Mouse (Mus musculus) midbrain, embryonic 12.5 days (tissue): ENCODE data around the gene Med13l. TPM values are rescaled to one million over a fixed set of nuclear protein-coding genes. Genes with fewer than 3 reads are reported as not detected.

Source experiments
- ATAC-seq: fragments of 200-750 bp; cut with Nextera tagmentation; 2 replicates; pipeline ENCODE4 v1.8.0; 2017; ENCODE audit warnings: low read depth, moderate TSS enrichment, moderate library complexity; ENCODE audit not compliant: low FRiP score
- H3K27ac ChIP-seq: fragments of 300-500 bp; sonication (generic); replicated peaks from 2 replicates; pipeline ENCODE4 v1.5.1; 2016; ENCODE audit warnings: mild to moderate bottlenecking
- H3K27me3 ChIP-seq: fragments of 300-500 bp; sonication (generic); 2 replicates; pipeline ENCODE4 v1.6.1; 2016; ENCODE audit warnings: mild to moderate bottlenecking
- H3K36me3 ChIP-seq: fragments of 300-500 bp; sonication (generic); 2 replicates; pipeline ENCODE4 v1.6.1; 2016
- H3K4me1 ChIP-seq: fragments of 300-500 bp; sonication (generic); 2 replicates; pipeline ENCODE4 v1.6.1; 2016
- H3K4me2 ChIP-seq: fragments of 300-500 bp; sonication (generic); replicated peaks from 2 replicates; pipeline ENCODE4 v1.6.1; 2016; ENCODE audit warnings: mild to moderate bottlenecking, moderate library complexity
- H3K4me3 ChIP-seq: fragments of 300-500 bp; sonication (generic); 2 replicates; pipeline ENCODE4 v1.5.1; 2016; ENCODE audit warnings: mild to moderate bottlenecking
- H3K9ac ChIP-seq: fragments of 300-500 bp; sonication (generic); replicated peaks from 2 replicates; pipeline ENCODE4 v1.6.1; 2016; ENCODE audit warnings: mild to moderate bottlenecking, moderate library complexity
- H3K9me3 ChIP-seq: fragments of 300-500 bp; sonication (generic); 2 replicates; pipeline ENCODE4 v1.6.1; 2016; ENCODE audit warnings: mild to moderate bottlenecking
- WGBS: fragments of 180-500 bp; shearing (Covaris S2); methylation state at CpG from one replicate; pipeline ENCODE4 v1.1.7; 2016; 5-methylcytosine and 5-hydroxymethylcytosine counted together
- polyA plus RNA-seq: library from polyadenylated mRNA; unstranded; fragments of >200 nt; fragmentation: Nextera tagmentation; extraction: Ambion mirVana; gene quantifications from 2 replicates; pipeline ENCODE4 v1.2.1, GENCODE M21; 2016

The Med13l gene
- polyA plus RNA-seq, 1 experiment from 2014 or later = 14.7 TPM

DNA sequence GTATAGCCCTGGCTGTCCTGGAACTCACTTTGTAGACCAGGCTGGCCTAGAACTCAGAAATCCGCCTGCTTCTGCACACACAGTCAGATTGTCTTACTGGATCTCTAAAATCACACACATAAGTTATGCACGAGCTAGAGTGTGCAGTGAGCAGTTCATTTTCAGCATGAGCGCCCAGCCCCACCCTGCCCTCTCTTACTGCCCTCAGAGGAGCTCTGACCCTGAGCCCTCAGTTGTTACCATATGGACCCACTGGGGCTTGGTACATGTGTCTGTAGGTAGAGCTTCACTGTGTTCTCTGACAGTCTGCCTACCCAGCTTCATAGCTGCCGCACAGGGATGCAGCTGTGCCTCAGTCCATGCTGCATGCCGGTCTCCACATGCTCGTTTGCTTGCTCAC lies 15.4 kb downstream of the Med13l start:
- WGBS = 48% methylated on average over 6 of the region's 6 CpGs
- Histone ChIP-seq H3K4me2 (no peak overlapping the region), H3K4me1 (peaks cover 43% of the 10 kb centered on the region), H3K27me3 (no peaks in the 10 kb centered on the region; the same call in 1 of the 2 replicates), H3K36me3 (no peaks in the 10 kb centered on the region), H3K27ac (no peak overlapping the region), H3K9ac (no peak overlapping the region), H3K4me3 (no peak overlapping the region), H3K9me3 (no peaks in the 10 kb centered on the region)
- ATAC-seq = no peak

DNA sequence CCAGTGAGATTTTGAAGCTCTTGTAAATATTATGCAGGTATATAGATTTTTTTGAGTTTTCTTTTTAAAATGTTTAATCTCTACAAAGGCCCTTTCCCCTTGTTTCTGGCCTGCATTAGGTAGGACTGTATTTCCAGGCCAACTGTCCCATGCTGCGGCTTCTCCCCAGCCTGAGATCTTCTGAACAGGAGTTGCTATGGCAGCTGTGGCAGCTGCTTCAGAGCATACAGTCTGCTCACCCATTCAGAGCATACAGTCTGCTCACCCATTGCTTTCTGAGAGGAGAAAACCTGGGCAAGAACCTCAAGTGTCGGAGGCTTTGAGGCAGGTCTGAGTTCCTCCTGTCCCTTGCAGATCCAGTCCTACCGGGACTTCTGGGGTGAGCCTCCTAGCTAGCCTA lies 16.3 kb downstream of the Med13l start:
- no peak overlapping the region for H3K4me3 ChIP-seq
- no peaks in the 10 kb centered on the region for H3K9me3 ChIP-seq
- no peaks in the 10 kb centered on the region; the same call in 1 of the 2 replicates for H3K27me3 ChIP-seq
- no peak overlapping the region for H3K4me2 ChIP-seq
- H3K36me3 ChIP-seq = no peaks in the 10 kb centered on the region
- 65% methylated on average over 3 of the region's 3 CpGs for WGBS
- no peak overlapping the region for H3K9ac ChIP-seq
- peaks cover 36% of the 10 kb centered on the region for H3K4me1 ChIP-seq
- no peak overlapping the region for H3K27ac ChIP-seq
- no peak for ATAC-seq

DNA sequence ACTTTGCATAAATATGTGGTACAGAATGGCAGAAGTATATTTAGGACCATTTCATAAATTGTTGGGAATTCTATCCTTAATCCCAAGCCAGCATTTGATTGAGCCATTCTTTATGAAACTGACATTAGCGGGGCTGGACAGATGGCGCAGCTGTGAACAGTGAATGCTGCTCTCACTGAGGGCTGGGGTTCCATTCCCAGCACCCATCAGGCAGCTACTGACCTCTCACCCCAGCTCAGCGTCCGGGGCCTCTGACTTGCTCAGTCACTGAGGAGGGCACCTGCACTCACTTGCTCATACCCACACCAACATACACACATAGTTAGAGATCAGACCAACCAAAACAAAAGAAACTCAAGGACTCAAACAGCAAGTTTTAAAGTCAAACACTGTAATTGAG lies 24.9 kb downstream of the Med13l start:
- no peaks in the 10 kb centered on the region for H3K36me3 ChIP-seq
- H3K9me3 ChIP-seq = no peaks in the 10 kb centered on the region
- H3K4me3 ChIP-seq = no peak overlapping the region
- no peak overlapping the region for H3K4me2 ChIP-seq
- no peak overlapping the region for H3K9ac ChIP-seq
- peaks cover 37% of the 10 kb centered on the region for H3K4me1 ChIP-seq
- 41% methylated on average over 4 of the region's 4 CpGs for WGBS
- no peak overlapping the region for H3K27ac ChIP-seq
- H3K27me3 ChIP-seq = no peaks in the 10 kb centered on the region
- no peak for ATAC-seq

DNA sequence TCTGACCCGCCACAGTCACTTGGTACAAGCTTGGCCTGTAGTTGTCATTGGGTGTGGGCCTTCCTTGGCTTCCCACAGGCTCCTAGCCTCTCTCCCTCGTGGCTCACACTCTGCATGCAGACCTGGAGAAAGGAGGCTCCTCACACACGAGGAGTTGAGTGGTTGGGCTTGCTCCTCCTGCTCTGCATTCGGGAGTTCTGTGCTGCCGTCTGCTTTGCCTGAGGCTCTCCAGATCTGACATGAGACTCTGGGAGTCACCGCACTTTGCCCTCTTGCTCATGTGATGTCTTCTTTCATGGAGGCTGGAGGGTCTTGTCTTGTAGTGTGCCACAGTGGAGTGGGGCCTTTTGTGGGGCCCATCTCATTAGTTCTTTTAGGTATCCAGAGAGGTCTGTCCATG lies 26.1 kb downstream of the Med13l start:
- H3K4me1 ChIP-seq = peaks cover 49% of the 10 kb centered on the region
- H3K4me3 ChIP-seq = no peak overlapping the region
- no peak overlapping the region for H3K4me2 ChIP-seq
- no peaks in the 10 kb centered on the region for H3K27me3 ChIP-seq
- H3K27ac ChIP-seq = no peak overlapping the region
- no peak for ATAC-seq
- H3K36me3 ChIP-seq = no peaks in the 10 kb centered on the region
- 61% methylated on average over 6 of the region's 6 CpGs for WGBS
- H3K9me3 ChIP-seq = no peaks in the 10 kb centered on the region
- H3K9ac ChIP-seq = no peak overlapping the region

DNA sequence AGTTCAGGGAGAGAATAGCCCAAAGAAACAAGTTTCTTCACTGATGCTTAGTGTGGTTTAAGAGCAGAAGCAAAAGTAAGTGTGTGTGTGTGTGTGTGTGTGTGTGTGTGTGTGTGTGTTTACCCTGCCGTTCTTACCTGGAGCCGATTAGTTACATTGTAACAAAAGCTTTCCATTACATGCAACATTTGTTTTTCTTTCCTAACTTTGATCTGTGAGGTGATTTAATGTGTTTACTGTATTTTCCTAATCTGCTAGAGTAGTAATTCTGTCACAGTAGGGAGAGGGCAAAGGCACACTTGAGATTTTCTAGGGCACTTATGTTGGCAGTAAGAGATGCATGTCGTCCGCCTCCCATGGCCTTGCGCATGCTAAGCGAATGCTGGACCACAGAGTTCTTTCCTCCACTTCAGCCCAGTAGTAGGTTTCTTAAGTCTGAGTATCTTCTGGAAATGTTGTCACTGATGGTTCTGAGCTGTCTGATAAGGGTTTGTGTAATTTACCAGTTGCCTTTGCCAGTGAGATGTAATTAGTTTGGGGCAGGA lies 28.0 kb downstream of the Med13l start:
- no peak for ATAC-seq
- H3K4me1 ChIP-seq = peaks cover 56% of the 10 kb centered on the region
- H3K27me3 ChIP-seq = no peaks in the 10 kb centered on the region
- no peak overlapping the region for H3K4me3 ChIP-seq
- H3K4me2 ChIP-seq = no peak overlapping the region
- no peaks in the 10 kb centered on the region for H3K9me3 ChIP-seq
- H3K36me3 ChIP-seq = no peaks in the 10 kb centered on the region
- H3K9ac ChIP-seq = no peak overlapping the region
- no peak overlapping the region for H3K27ac ChIP-seq
- WGBS = 89% methylated on average over 6 of the region's 6 CpGs

DNA sequence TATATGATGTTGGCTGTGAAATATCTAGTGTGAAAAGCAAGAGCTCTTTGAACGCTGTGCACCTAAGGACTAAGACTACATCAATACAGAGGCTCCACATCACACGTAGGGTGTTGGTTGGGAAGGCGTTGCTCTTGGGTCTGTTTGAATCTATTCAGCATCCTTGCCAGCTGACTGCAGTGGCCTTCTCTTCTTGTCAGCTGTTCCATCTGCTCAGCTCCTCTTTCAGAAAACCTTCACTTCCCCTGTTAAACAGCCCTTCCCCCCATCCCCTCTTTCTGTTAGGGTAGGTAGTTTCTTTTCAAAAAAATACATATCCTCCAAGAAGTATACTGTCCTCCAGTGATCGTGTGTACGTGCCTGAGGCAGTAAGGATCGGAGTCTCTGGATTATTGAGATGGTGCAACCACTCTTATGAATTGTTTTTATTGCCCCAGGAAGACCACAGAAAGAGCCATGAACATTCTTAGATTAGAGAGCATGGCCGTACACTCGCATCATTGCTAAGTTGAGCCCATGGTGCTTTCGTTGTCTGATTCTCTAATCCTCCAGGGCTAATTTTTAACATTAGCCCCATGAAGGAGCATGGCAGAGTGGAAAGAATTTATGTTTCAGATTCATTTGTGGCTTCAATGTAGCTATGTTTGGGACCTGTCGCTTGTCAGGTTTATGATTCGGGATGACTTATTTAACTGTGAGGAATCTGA lies 28.9 kb downstream of the Med13l start:
- Histone ChIP-seq H3K27me3 (no peaks in the 10 kb centered on the region), H3K27ac (no peak overlapping the region), H3K4me3 (no peak overlapping the region), H3K9me3 (no peaks in the 10 kb centered on the region), H3K4me1 (peaks cover 52% of the 10 kb centered on the region), H3K9ac (no peak overlapping the region), H3K4me2 (no peak overlapping the region), H3K36me3 (no peaks in the 10 kb centered on the region)
- WGBS = 81% methylated on average over 11 of the region's 11 CpGs
- ATAC-seq = no peak

DNA sequence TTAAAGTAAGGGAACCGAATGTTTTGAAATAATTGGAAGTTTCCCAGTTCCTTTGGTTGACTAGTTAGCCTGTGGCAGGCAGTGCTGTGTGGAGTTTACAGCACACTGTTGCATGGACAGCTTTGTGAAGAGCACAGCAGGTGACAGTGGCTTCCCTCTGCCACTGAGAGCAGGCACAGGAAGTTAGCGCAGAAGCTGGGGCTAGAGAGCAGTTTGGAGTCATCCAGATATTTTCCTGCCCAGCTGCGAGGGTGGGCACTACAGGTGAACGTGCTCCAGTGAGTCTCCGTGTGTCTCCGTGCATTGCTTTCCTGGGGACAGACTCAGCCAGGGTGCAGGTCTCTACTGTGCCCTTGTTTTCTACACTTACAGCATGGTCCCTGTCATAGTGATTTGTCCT lies 30.4 kb downstream of the Med13l start:
- H3K4me3 ChIP-seq = no peak overlapping the region
- H3K36me3 ChIP-seq = no peaks in the 10 kb centered on the region
- no peak overlapping the region for H3K4me2 ChIP-seq
- H3K4me1 ChIP-seq = peaks cover 44% of the 10 kb centered on the region
- H3K27me3 ChIP-seq = no peaks in the 10 kb centered on the region
- H3K9ac ChIP-seq = no peak overlapping the region
- no peak overlapping the region for H3K27ac ChIP-seq
- 45% methylated on average over 6 of the region's 6 CpGs for WGBS
- no peaks in the 10 kb centered on the region for H3K9me3 ChIP-seq
- no peak for ATAC-seq

DNA sequence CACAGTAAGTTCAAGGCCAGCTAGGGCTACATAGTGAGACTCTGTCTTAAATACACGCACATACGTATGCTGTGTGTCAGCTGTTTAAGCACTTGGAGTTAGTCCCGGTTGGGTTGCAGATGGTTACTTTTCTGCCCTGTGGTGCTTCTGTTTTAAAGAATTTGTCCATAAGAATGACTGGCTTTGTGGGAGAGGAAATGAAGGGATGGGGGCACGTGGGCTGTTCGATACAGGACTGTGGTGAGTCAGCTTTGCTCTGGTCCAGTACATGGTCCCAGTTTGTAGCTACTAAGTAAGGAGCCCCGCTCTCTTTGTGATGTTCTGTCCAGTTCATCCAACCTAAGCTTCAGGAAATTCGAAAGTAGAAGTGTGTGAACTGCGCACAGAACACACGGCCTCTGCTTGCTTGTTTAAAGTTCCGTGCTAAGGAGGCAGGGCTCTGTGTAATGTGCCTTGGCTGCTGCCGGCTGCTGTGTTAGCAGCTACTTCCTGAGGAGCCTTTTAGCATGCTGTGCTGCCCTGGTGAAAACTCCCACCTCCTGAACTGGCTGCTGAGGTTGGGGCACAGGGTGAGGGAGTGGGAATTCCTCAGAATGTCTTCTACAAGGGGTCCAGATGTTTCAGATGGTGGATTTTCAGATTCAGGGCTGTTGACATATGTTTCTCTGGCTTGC lies 31.5 kb downstream of the Med13l start:
- 52% methylated on average over 11 of the region's 11 CpGs for WGBS
- H3K9me3 ChIP-seq = no peaks in the 10 kb centered on the region
- H3K27ac ChIP-seq = no peak overlapping the region; the same call in 1 of the 2 replicates
- peaks cover 40% of the 10 kb centered on the region for H3K4me1 ChIP-seq
- H3K36me3 ChIP-seq = no peaks in the 10 kb centered on the region
- H3K4me3 ChIP-seq = no peak overlapping the region
- H3K27me3 ChIP-seq = no peaks in the 10 kb centered on the region
- H3K4me2 ChIP-seq = no peak overlapping the region
- no peak overlapping the region for H3K9ac ChIP-seq
- no peak for ATAC-seq

DNA sequence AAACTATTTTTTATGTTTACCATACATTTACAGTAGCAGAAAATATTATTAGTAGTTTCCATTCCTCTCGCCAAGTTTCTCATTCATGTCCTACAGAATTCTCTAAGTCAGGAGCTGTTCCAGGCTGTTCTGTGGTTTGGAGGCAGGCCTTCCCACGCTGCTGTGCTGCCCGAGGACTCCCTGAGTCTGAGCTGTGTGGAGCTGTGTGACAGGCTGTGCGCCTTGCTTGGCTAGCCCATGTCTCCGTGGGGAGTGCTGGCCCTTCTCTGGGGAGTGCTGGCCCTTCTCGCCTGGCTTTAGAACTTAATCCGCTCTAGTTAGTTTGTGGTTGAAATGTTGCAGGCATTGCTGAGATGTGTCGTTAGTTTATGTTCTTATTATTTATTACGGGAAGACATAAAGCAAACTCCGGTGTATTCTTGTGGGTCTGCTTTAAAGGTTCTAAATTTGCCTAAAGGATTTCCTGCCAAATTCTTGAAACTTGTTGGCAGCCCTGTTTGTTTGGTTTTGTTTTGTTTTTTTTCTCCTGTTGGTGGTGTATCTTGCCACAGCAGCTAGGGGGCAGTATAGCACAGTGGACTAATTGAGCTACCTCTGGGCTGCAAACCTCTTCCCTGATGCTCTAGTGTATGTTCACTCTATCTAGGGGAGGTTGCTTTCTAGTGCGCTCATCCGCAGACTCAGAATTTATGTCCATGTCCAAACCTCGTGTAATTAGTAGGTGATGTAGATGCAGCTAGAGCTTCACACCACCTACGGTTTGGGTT lies 34.2 kb downstream of the Med13l start:
- ATAC-seq = no peak
- Histone ChIP-seq H3K27ac (no peak overlapping the region), H3K4me3 (no peak overlapping the region), H3K4me2 (no peak overlapping the region), H3K36me3 (no peaks in the 10 kb centered on the region), H3K9me3 (no peaks in the 10 kb centered on the region), H3K27me3 (no peaks in the 10 kb centered on the region), H3K9ac (no peak overlapping the region), H3K4me1 (peaks cover 41% of the 10 kb centered on the region)
- 66% methylated on average over 14 of the region's 14 CpGs for WGBS

DNA sequence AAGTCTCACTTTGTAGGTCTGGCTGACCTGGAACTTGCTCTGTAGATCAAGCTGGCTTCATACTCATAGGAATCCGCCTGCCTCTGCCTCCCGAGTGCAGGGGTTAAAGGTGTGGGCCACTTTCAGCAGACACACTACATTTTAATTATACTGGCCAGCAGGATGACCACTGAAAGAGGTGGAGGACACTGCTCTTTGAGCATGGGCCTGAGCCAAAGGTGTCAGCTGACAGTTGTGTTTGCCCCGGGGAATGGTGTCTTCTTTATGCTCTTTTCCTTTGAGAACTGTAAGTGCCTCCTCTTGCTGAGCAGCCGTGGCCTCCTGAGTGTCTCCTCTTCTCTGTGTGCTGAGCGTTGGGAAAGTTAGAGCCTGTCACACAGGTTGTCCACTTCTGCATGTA lies 35.4 kb downstream of the Med13l start:
- Histone ChIP-seq H3K27me3 (no peaks in the 10 kb centered on the region), H3K4me3 (no peak overlapping the region), H3K4me2 (no peak overlapping the region), H3K9ac (no peak overlapping the region), H3K4me1 (peaks cover 44% of the 10 kb centered on the region), H3K36me3 (no peaks in the 10 kb centered on the region), H3K9me3 (no peaks in the 10 kb centered on the region), H3K27ac (no peak overlapping the region)
- ATAC-seq = no peak
- WGBS = 88% methylated on average over 5 of the region's 5 CpGs

DNA sequence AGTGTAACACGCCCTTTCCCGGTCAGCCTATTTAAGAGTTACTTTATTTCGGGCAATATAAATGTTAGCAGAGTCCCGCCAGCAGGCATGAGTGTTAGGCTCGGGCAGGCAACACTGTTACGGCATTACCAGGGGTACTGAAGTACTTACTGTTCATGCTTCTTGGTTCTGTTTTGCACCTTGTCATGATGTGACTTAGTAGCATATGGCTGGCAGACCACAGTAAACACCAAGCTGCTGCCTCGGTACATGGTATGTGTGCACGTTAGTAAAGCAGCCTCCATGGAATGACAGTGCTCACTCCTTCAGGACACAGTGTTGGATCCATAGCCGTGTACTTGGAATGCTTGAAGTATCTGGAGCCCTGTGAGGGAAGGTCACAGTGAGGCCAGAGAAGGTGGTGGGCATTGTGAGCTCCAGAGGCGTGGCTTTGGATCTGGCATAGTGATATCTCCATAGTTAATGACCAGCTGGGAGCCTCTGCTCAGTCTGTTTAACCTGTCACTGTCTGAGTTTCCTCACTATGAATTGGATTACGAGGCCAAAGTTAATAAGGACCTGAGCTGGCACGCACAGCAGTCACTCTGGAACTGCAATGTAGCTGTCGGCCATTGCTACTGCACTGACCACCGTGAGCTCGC lies 36.1 kb downstream of the Med13l start:
- 85% methylated on average over 15 of the region's 15 CpGs for WGBS
- no peak overlapping the region for H3K4me3 ChIP-seq
- H3K9me3 ChIP-seq = no peaks in the 10 kb centered on the region
- no peak overlapping the region for H3K9ac ChIP-seq
- H3K27ac ChIP-seq = no peak overlapping the region
- H3K27me3 ChIP-seq = no peaks in the 10 kb centered on the region
- no peaks in the 10 kb centered on the region for H3K36me3 ChIP-seq
- H3K4me2 ChIP-seq = no peak overlapping the region
- no peak for ATAC-seq
- H3K4me1 ChIP-seq = peaks cover 44% of the 10 kb centered on the region

DNA sequence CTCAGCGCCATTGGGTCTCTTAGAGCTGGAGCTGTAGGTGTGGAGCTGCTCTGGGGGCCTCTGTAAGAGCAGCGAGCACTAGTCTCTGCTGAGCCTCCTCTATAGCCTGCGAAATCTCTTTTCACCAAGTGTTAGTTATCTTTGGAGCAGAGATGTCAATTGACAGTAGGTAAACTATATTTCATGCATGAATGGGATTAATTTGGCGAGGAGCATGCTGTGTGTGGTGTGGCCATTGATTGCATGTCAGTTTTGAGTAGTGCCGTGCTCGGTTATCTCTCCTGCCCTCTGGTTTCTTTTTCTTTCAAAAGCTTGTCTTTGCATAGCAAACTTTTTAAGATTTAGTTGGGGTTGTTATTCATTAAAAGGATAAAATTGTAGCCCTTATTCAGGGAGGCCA lies 38.1 kb downstream of the Med13l start:
- Histone ChIP-seq H3K4me1 (peaks cover 45% of the 10 kb centered on the region), H3K4me2 (no peak overlapping the region), H3K9ac (no peak overlapping the region), H3K27me3 (no peaks in the 10 kb centered on the region), H3K27ac (no peak overlapping the region), H3K4me3 (no peak overlapping the region), H3K9me3 (no peaks in the 10 kb centered on the region), H3K36me3 (no peaks in the 10 kb centered on the region)
- ATAC-seq = no peak
- WGBS = 62% methylated on average over 6 of the region's 6 CpGs
